Mouse (Mus musculus): ENCODE results near the gene Gm20683. TPM values are rescaled to one million over a fixed set of nuclear protein-coding genes. Genes with fewer than 3 reads are reported as not detected.

Gm20683 gene
- polyA plus RNA-seq, 1 experiment = 0.95 TPM

- H3K4me3 ChIP-seq (ENCODE audit: insufficient read depth, low read depth, low read length) = peak overlapping the region; percentile 70
- peak overlapping the region; percentile 67 for H3K27ac ChIP-seq (replicated peaks; ENCODE audit: low read depth, low read length)
- H3K4me1 ChIP-seq (ENCODE audit: control insufficient read depth, insufficient read depth, insufficient read length, low read length) = peaks cover 11% of the 10 kb centered on the region
Measured at GRCm38 (mm10) chr17:25791843-25792527, 49.6 kb downstream of the Gm20683 start.

GRCm38 (mm10) chr17:25791320-25791842 lies 50.2 kb downstream of the Gm20683 start:
- H3K4me3 ChIP-seq (ENCODE audit: insufficient read depth, low read depth, low read length) = peak overlapping the region; percentile 70
- peaks cover 11% of the 10 kb centered on the region for H3K4me1 ChIP-seq (ENCODE audit: control insufficient read depth, insufficient read depth, insufficient read length, low read length)
- no peak overlapping the region for H3K27ac ChIP-seq (replicated peaks; ENCODE audit: low read depth, low read length)

- no peak overlapping the region for H3K4me3 ChIP-seq (ENCODE audit: insufficient read depth, low read depth, low read length)
- H3K27ac ChIP-seq (replicated peaks; ENCODE audit: low read depth, low read length) = no peak overlapping the region
- 0 out of 2 replicates have a peak, but pooled peaks cover 5% of the 10 kb centered on the region for H3K4me1 ChIP-seq (ENCODE audit: control insufficient read depth, insufficient read depth, insufficient read length, low read length)
Measured at GRCm38 (mm10) chr17:25786781-25787504, 54.6 kb downstream of the Gm20683 start.

GRCm38 (mm10) chr17:25786280-25786679 lies 55.3 kb downstream of the Gm20683 start, which contains the start of gene Ccdc78:
Gene Ccdc78 (plus strand): TSS chr17:25786580.
- Histone ChIP-seq H3K27ac (replicated peaks; ENCODE audit: low read depth, low read length) (no peak within 1 kb of the TSS), H3K4me1 (ENCODE audit: control insufficient read depth, insufficient read depth, insufficient read length, low read length) (0 out of 2 replicates have a peak, but pooled peaks cover 2% of the 10 kb centered on the region), H3K4me3 (ENCODE audit: insufficient read depth, low read depth, low read length) (peak within 1 kb of the TSS; percentile 93)

- Histone ChIP-seq H3K27ac (replicated peaks; ENCODE audit: low read depth, low read length) (no peak within 1 kb of the TSS), H3K4me3 (ENCODE audit: insufficient read depth, low read depth, low read length) (peak within 1 kb of the TSS; percentile 93), H3K4me1 (ENCODE audit: control insufficient read depth, insufficient read depth, insufficient read length, low read length) (no peaks in the 10 kb centered on the region)
Measured at GRCm38 (mm10) chr17:25785281-25785745, 56.2 kb downstream of the Gm20683 start, which contains the start of gene Haghl. Gene Haghl (minus strand): TSS chr17:25785673.

Other genes starting within 250 kb of the Gm20683 start
- not detected in 2 replicates for gene Gng13, start 124.6 kb downstream of the Gm20683 start, polyA plus RNA-seq (2012; ENCODE audit: insufficient read depth, insufficient read length, missing spikeins)
- gene Chtf18, start 114.3 kb downstream of the Gm20683 start, polyA plus RNA-seq (2012; ENCODE audit: insufficient read depth, insufficient read length, missing spikeins) = 0.87 and 3.0 TPM in 2 replicates
- 3.0 and 3.9 TPM in 2 replicates for gene Rpusd1, start 114.1 kb downstream of the Gm20683 start, polyA plus RNA-seq (2012; ENCODE audit: insufficient read depth, insufficient read length, missing spikeins)
- gene Mslnl, start 105.7 kb downstream of the Gm20683 start, polyA plus RNA-seq (2012; ENCODE audit: insufficient read depth, insufficient read length, missing spikeins) = not detected in 2 replicates
- not detected in 2 replicates for gene Msln, start 87.4 kb downstream of the Gm20683 start, polyA plus RNA-seq (2012; ENCODE audit: insufficient read depth, insufficient read length, missing spikeins)
- gene Narfl, start 68.0 kb downstream of the Gm20683 start, polyA plus RNA-seq (2012; ENCODE audit: insufficient read depth, insufficient read length, missing spikeins) = 40.5 and 42.4 TPM in 2 replicates
- 5.0 and 5.9 TPM in 2 replicates for gene Haghl, start 56.1 kb downstream of the Gm20683 start, polyA plus RNA-seq (2012; ENCODE audit: insufficient read depth, insufficient read length, missing spikeins)
- gene Ccdc78, start 55.2 kb downstream of the Gm20683 start, polyA plus RNA-seq (2012; ENCODE audit: insufficient read depth, insufficient read length, missing spikeins) = not detected in 2 replicates
- gene Fam173a, start 48.9 kb downstream of the Gm20683 start, polyA plus RNA-seq (2012; ENCODE audit: insufficient read depth, insufficient read length, missing spikeins) = 41.4 and 42.8 TPM in 2 replicates
- gene AC134908.4, start 46.1 kb downstream of the Gm20683 start, polyA plus RNA-seq (2012; ENCODE audit: insufficient read depth, insufficient read length, missing spikeins) = 4.6 TPM in 1 of 2 replicates, not detected in the other
- 1.8 and 3.2 TPM in 2 replicates for gene Metrn, start 44.6 kb downstream of the Gm20683 start, polyA plus RNA-seq (2012; ENCODE audit: insufficient read depth, insufficient read length, missing spikeins)
- gene Fbxl16, start 32.7 kb downstream of the Gm20683 start, polyA plus RNA-seq (2012; ENCODE audit: insufficient read depth, insufficient read length, missing spikeins) = 0.42 and 0.79 TPM in 2 replicates
- 6.3 and 7.1 TPM in 2 replicates for gene Wdr24, start 18.1 kb downstream of the Gm20683 start, polyA plus RNA-seq (2012; ENCODE audit: insufficient read depth, insufficient read length, missing spikeins)
- 29.2 and 37.3 TPM in 2 replicates for gene Jmjd8, start 12.9 kb downstream of the Gm20683 start, polyA plus RNA-seq (2012; ENCODE audit: insufficient read depth, insufficient read length, missing spikeins)
- 65.3 and 69.4 TPM in 2 replicates for gene Stub1, start 8.4 kb downstream of the Gm20683 start, polyA plus RNA-seq (2012; ENCODE audit: insufficient read depth, insufficient read length, missing spikeins)
- gene Rhbdl1, start 4.5 kb downstream of the Gm20683 start, polyA plus RNA-seq (2012; ENCODE audit: insufficient read depth, insufficient read length, missing spikeins) = 3.4 and 5.0 TPM in 2 replicates
- 69.0 and 72.5 TPM in 2 replicates for gene Rhot2, start 3.1 kb upstream of the Gm20683 start, polyA plus RNA-seq (2012; ENCODE audit: insufficient read depth, insufficient read length, missing spikeins)
- 1.6 and 2.4 TPM in 2 replicates for gene Wdr90, start 19.7 kb upstream of the Gm20683 start, polyA plus RNA-seq (2012; ENCODE audit: insufficient read depth, insufficient read length, missing spikeins)
- gene Mcrip2, start 27.0 kb upstream of the Gm20683 start, polyA plus RNA-seq (2012; ENCODE audit: insufficient read depth, insufficient read length, missing spikeins) = 432 and 445 TPM in 2 replicates
- 47.5 and 52.1 TPM in 2 replicates for gene Mettl26, start 33.3 kb upstream of the Gm20683 start, polyA plus RNA-seq (2012; ENCODE audit: insufficient read depth, insufficient read length, missing spikeins)
- not detected in 2 replicates for gene Wfikkn1, start 39.1 kb upstream of the Gm20683 start, polyA plus RNA-seq (2012; ENCODE audit: insufficient read depth, insufficient read length, missing spikeins)
- 6.3 and 7.0 TPM in 2 replicates for gene Rab40c, start 78.0 kb upstream of the Gm20683 start, polyA plus RNA-seq (2012; ENCODE audit: insufficient read depth, insufficient read length, missing spikeins)
- 65.6 and 109 TPM in 2 replicates for gene Pigq, start 103.2 kb upstream of the Gm20683 start, polyA plus RNA-seq (2012; ENCODE audit: insufficient read depth, insufficient read length, missing spikeins)
- not detected in 2 replicates for gene Nhlrc4, start 103.2 kb upstream of the Gm20683 start, polyA plus RNA-seq (2012; ENCODE audit: insufficient read depth, insufficient read length, missing spikeins)
- not detected in 2 replicates for gene A930017K11Rik, start 110.8 kb upstream of the Gm20683 start, polyA plus RNA-seq (2012; ENCODE audit: insufficient read depth, insufficient read length, missing spikeins)
- gene Capn15, start 144.0 kb upstream of the Gm20683 start, polyA plus RNA-seq (2012; ENCODE audit: insufficient read depth, insufficient read length, missing spikeins) = 4.7 and 5.6 TPM in 2 replicates
- gene Rab11fip3, start 227.8 kb upstream of the Gm20683 start, polyA plus RNA-seq (2012; ENCODE audit: insufficient read depth, insufficient read length, missing spikeins) = 5.3 and 5.7 TPM in 2 replicates
- gene Decr2, start 248.6 kb upstream of the Gm20683 start, polyA plus RNA-seq (2012; ENCODE audit: insufficient read depth, insufficient read length, missing spikeins) = 48.4 and 53.1 TPM in 2 replicates

All from brown adipose tissue, adult 24 weeks (tissue).